10 mouse cellular contexts compared by ENCODE assay signal in genomic region chr8:120226700-120227577, GRCm38 (mm10). TPM values are rescaled to one million over a fixed set of nuclear protein-coding genes. Genes with fewer than 3 reads are reported as not detected.
DNase-seq lines count a peak whose midpoint lies in the region; ATAC-seq lines count a peak whose summit lies in the region.
"Had no signal": no experiment of that assay in that cellular context is flagged by ENCODE, and none has a peak within 500 bp of the region (broad histone marks: within the 10 kb centered on the region; RNA-seq: fewer than 3 reads in every experiment).

No protein-coding gene starts in this region.

- H3K4me1 ChIP-seq in forebrain, embryonic 10.5 days, result peaks cover 93% of the 10 kb centered on the region
- H3K4me1 ChIP-seq in forebrain, embryonic 14.5 days (ENCODE audit: control insufficient read depth, insufficient read depth, low read length), result peaks cover 26% of the 10 kb centered on the region
- H3K4me1 ChIP-seq in lung, embryonic 15.5 days, result peaks cover 61% of the 10 kb centered on the region
- peaks cover 88% of the 10 kb centered on the region for H3K4me1 ChIP-seq in limb, embryonic 12.5 days (replicated peaks)
- peaks cover 65% of the 10 kb centered on the region for H3K4me1 ChIP-seq in stomach, embryonic 14.5 days (ENCODE audit: control insufficient read depth, insufficient read depth, low read length)

- peaks cover 65% of the 10 kb centered on the region for H3K27me3 ChIP-seq in forebrain, embryonic 10.5 days (ENCODE audit: poor library complexity, severe bottlenecking)
- H3K27me3 ChIP-seq in forebrain, embryonic 14.5 days (replicated peaks; ENCODE audit: control insufficient read depth, insufficient read depth, low read length), result peaks cover 16% of the 10 kb centered on the region
- H3K27me3 ChIP-seq in lung, embryonic 15.5 days, result peaks cover 26% of the 10 kb centered on the region
- H3K27me3 ChIP-seq in limb, embryonic 12.5 days, result peaks cover 8% of the 10 kb centered on the region; the same call in 1 of the 2 replicates
- no peaks in the 10 kb centered on the region for H3K27me3 ChIP-seq in stomach, embryonic 14.5 days (ENCODE audit: control insufficient read depth, insufficient read depth, low read length)

- no peak overlapping the region for H3K4me2 ChIP-seq in forebrain, embryonic 14.5 days (ENCODE audit: low read length)
- H3K4me2 ChIP-seq in lung, embryonic 15.5 days, result peak overlapping the region; percentile 98
- H3K4me2 ChIP-seq in limb, embryonic 12.5 days, result peak overlapping the region; percentile 99
- peak overlapping the region; percentile 96; the same call in 1 of the 2 replicates for H3K4me2 ChIP-seq in stomach, embryonic 14.5 days (replicated peaks; ENCODE audit: low read depth, low read length)

- DNase-seq in forebrain, embryonic 10.5 days (ENCODE audit: extremely low spot score, low spot score), result no peak
- no peak for DNase-seq in forebrain, embryonic 14.5 days (ENCODE audit: low spot score)
- no peak for DNase-seq in lung, postnatal 14 days
- DNase-seq in adrenal gland, postnatal 4 days (ENCODE audit: low spot score in 2 of 2), result no peak
- no peak for DNase-seq in thymus, postnatal 14 days
- DNase-seq: kidney, adult 9 months; right cerebral cortex, postnatal 4 days had no signal

- H3K9ac ChIP-seq in forebrain, embryonic 14.5 days (ENCODE audit: low read length), result no peak overlapping the region
- no peak overlapping the region for H3K9ac ChIP-seq in lung, embryonic 15.5 days
- H3K9ac ChIP-seq in limb, embryonic 12.5 days (replicated peaks), result peak overlapping the region; percentile 12; the same call in 1 of the 2 replicates
- H3K9ac ChIP-seq in stomach, embryonic 14.5 days (replicated peaks; ENCODE audit: low read depth, low read length), result no peak overlapping the region

- H3K9me3 ChIP-seq in forebrain, embryonic 10.5 days, result no peaks in the 10 kb centered on the region
- H3K9me3 ChIP-seq in forebrain, embryonic 14.5 days (replicated peaks; ENCODE audit: control insufficient read depth, low read length), result no peaks in the 10 kb centered on the region
- no peaks in the 10 kb centered on the region for H3K9me3 ChIP-seq in lung, embryonic 15.5 days
- no peaks in the 10 kb centered on the region for H3K9me3 ChIP-seq in limb, embryonic 12.5 days
- no peaks in the 10 kb centered on the region for H3K9me3 ChIP-seq in stomach, embryonic 14.5 days (ENCODE audit: control insufficient read depth, low read depth, low read length)

- WGBS in forebrain, embryonic 10.5 days, result 59% methylated on average over 5 of the region's 5 CpGs
- WGBS in forebrain, embryonic 14.5 days, result 73% methylated on average over 5 of the region's 5 CpGs
- 52% methylated on average over 5 of the region's 5 CpGs for WGBS in lung, embryonic 15.5 days
- WGBS in limb, embryonic 12.5 days, result 43% methylated on average over 5 of the region's 5 CpGs
- WGBS in stomach, embryonic 14.5 days, result 46% methylated on average over 5 of the region's 5 CpGs

- H3K36me3 ChIP-seq in forebrain, embryonic 10.5 days (replicated peaks), result no peaks in the 10 kb centered on the region
- H3K36me3 ChIP-seq in forebrain, embryonic 14.5 days (ENCODE audit: control insufficient read depth, insufficient read depth, low read length), result no peaks in the 10 kb centered on the region
- H3K36me3 ChIP-seq in lung, embryonic 15.5 days, result no peaks in the 10 kb centered on the region
- no peaks in the 10 kb centered on the region for H3K36me3 ChIP-seq in limb, embryonic 12.5 days
- no peaks in the 10 kb centered on the region for H3K36me3 ChIP-seq in stomach, embryonic 14.5 days (ENCODE audit: control insufficient read depth, insufficient read depth, low read length)

- ATAC-seq in forebrain, embryonic 14.5 days, result no peak
- ATAC-seq in lung, embryonic 15.5 days (ENCODE audit: borderline replicate concordance, extremely low read depth, low FRiP score, low TSS enrichment), result no peak
- ATAC-seq in limb, embryonic 12.5 days (ENCODE audit: insufficient number of reproducible peaks, insufficient read depth, low FRiP score, low TSS enrichment, low read depth), result no peak
- ATAC-seq in stomach, embryonic 14.5 days (ENCODE audit: insufficient number of reproducible peaks, insufficient read depth, low FRiP score, low read depth), result no peak

- H3K4me3 ChIP-seq in forebrain, embryonic 10.5 days, result peak overlapping the region; percentile 69; the same call in 1 of the 2 replicates
- no peak overlapping the region for H3K4me3 ChIP-seq in forebrain, embryonic 14.5 days (ENCODE audit: low read depth, low read length)
- H3K4me3 ChIP-seq in lung, embryonic 15.5 days, result no peak overlapping the region
- H3K4me3 ChIP-seq in limb, embryonic 12.5 days (replicated peaks), result peak overlapping the region; percentile 72; the same call in 1 of the 2 replicates
- H3K4me3 ChIP-seq in stomach, embryonic 14.5 days (ENCODE audit: low read depth, low read length), result no peak overlapping the region

- peak overlapping the region; percentile 86 for H3K27ac ChIP-seq in forebrain, embryonic 10.5 days
- no peak overlapping the region for H3K27ac ChIP-seq in forebrain, embryonic 14.5 days (ENCODE audit: low read depth, low read length)
- peak overlapping the region; percentile 38; the same call in 1 of the 2 replicates for H3K27ac ChIP-seq in lung, embryonic 15.5 days
- H3K27ac ChIP-seq in limb, embryonic 12.5 days, result peak overlapping the region; percentile 67; the same call in 1 of the 2 replicates
- peak overlapping the region; percentile 74; the same call in 1 of the 2 replicates for H3K27ac ChIP-seq in stomach, embryonic 14.5 days (ENCODE audit: low read length)

RNA-seq across cellular contexts. Expression of gene Gse1, which starts 1.3 kb away (rescaled TPM):
- 11.1 and 12.0 TPM in 2 replicates for polyA plus RNA-seq in forebrain, embryonic 10.5 days (2016; fragmentation: Nextera tagmentation; extraction: Ambion mirVana)
- 22.6 and 33.6 TPM in 2 replicates for polyA plus RNA-seq in forebrain, embryonic 14.5 days (2014; fragmentation: Nextera tagmentation; extraction: Ambion mirVana)
- 9.6 and 12.6 TPM in 2 replicates for polyA plus RNA-seq in lung, embryonic 15.5 days (2015; fragmentation: Nextera tagmentation; extraction: Ambion mirVana)
- 7.6 and 9.1 TPM in 2 replicates for polyA plus RNA-seq in limb, embryonic 12.5 days (2016; fragmentation: Nextera tagmentation; extraction: Ambion mirVana)
- polyA plus RNA-seq in stomach, embryonic 14.5 days (2014; fragmentation: Nextera tagmentation; extraction: Ambion mirVana), result 11.1 and 11.6 TPM in 2 replicates
- total RNA-seq in adrenal gland, postnatal 4 days (2021), result 10 to 100 TPM; 58.1 to 60.7 TPM

RNA-seq across cellular contexts. Expression of gene Fam92b, which starts 49.7 kb away (rescaled TPM):
- polyA plus RNA-seq in forebrain, embryonic 10.5 days (2016; fragmentation: Nextera tagmentation; extraction: Ambion mirVana), result 2.0 TPM in 2 replicates
- polyA plus RNA-seq in forebrain, embryonic 14.5 days (2014; fragmentation: Nextera tagmentation; extraction: Ambion mirVana), result 2.3 and 2.4 TPM in 2 replicates
- 1.1 and 1.4 TPM in 2 replicates for polyA plus RNA-seq in lung, embryonic 15.5 days (2015; fragmentation: Nextera tagmentation; extraction: Ambion mirVana)
- polyA plus RNA-seq in limb, embryonic 12.5 days (2016; fragmentation: Nextera tagmentation; extraction: Ambion mirVana), result not detected in 2 replicates
- 1.2 and 2.0 TPM in 2 replicates for polyA plus RNA-seq in stomach, embryonic 14.5 days (2014; fragmentation: Nextera tagmentation; extraction: Ambion mirVana)
- 1 to 10 TPM; 1.6 to 2.3 TPM for total RNA-seq in adrenal gland, postnatal 4 days (2021)

Comparison
In these comparisons a context has a peak if more than half of its experiments do, and no peak if none do; other contexts are left out.
1. H3K4me3 ChIP-seq: peak in forebrain, embryonic 10.5 days (single experiment) and limb, embryonic 12.5 days (single experiment); none in forebrain, embryonic 14.5 days (single experiment), lung, embryonic 15.5 days (single experiment) and stomach, embryonic 14.5 days (single experiment).